Comparison of ENCODE assay signal across 9 mouse cellular contexts in genomic region chr11:97575075-97575474, GRCm38 (mm10). TPM values are rescaled to one million over a fixed set of nuclear protein-coding genes. Genes with fewer than 3 reads are reported as not detected.
DNase-seq lines count a peak whose midpoint lies in the region; ATAC-seq and TF ChIP-seq lines count a peak whose summit lies in the region.
"Had no signal": no experiment of that assay in that cellular context is flagged by ENCODE, and none has a peak within 500 bp of the region (broad histone marks: within the 10 kb centered on the region; RNA-seq: fewer than 3 reads in every experiment).

No protein-coding gene starts in this region.

- under 1% methylated on average over 57 of the region's 62 CpGs for WGBS in cerebellum, adult 2 months
- WGBS in kidney, postnatal 0 days, result 0% methylated on average over 18 of the region's 62 CpGs
- under 1% methylated on average over 34 of the region's 62 CpGs for WGBS in liver, embryonic 12.5 days (ENCODE audit: insufficient replicate concordance)
- under 1% methylated on average over 51 of the region's 62 CpGs for WGBS in neural tube, embryonic 12.5 days

- H3K9me3 ChIP-seq in kidney, postnatal 0 days (replicated peaks; ENCODE audit: low read length), result no peaks in the 10 kb centered on the region
- H3K9me3 ChIP-seq in liver, embryonic 12.5 days (replicated peaks), result no peaks in the 10 kb centered on the region
- H3K9me3 ChIP-seq in neural tube, embryonic 12.5 days, result no peaks in the 10 kb centered on the region

- H3K27me3 ChIP-seq in cerebellum, adult 2 months (ENCODE audit: control insufficient read depth, insufficient read depth, low read length), result no peaks in the 10 kb centered on the region
- peaks cover 18% of the 10 kb centered on the region for H3K27me3 ChIP-seq in kidney, postnatal 0 days (ENCODE audit: insufficient read depth, low read length)
- peaks cover 100% of the 10 kb centered on the region for H3K27me3 ChIP-seq in liver, embryonic 12.5 days (replicated peaks)
- peaks cover 47% of the 10 kb centered on the region for H3K27me3 ChIP-seq in neural tube, embryonic 12.5 days (replicated peaks)

- peak overlapping the region; percentile 100 for H3K4me2 ChIP-seq in kidney, postnatal 0 days (ENCODE audit: low read length)
- H3K4me2 ChIP-seq in liver, embryonic 12.5 days, result peak overlapping the region; percentile 93
- peak overlapping the region; percentile 83 for H3K4me2 ChIP-seq in neural tube, embryonic 12.5 days (replicated peaks)

- peak; percentile 50; the same call in 1 of the 2 replicates for TF ChIP-seq POLR2A in cerebellum, adult 2 months (IDR thresholded peaks at IDR 0.05; ENCODE audit: borderline replicate concordance, insufficient read depth, low read length)

- no peaks in the 10 kb centered on the region for H3K36me3 ChIP-seq in kidney, postnatal 0 days (ENCODE audit: insufficient read depth, low read length)
- no peaks in the 10 kb centered on the region for H3K36me3 ChIP-seq in liver, embryonic 12.5 days
- H3K36me3 ChIP-seq in neural tube, embryonic 12.5 days, result no peaks in the 10 kb centered on the region

- no peak for ATAC-seq in frontal cortex, adult (ENCODE audit: low TSS enrichment)
- ATAC-seq in kidney, postnatal 0 days (replicated peaks; ENCODE audit: low FRiP score, low read depth), result peak; percentile 47; the same call in 1 of the 2 replicates
- 0 out of 2 replicates have a peak, but pooled peaks have one; percentile 11 for ATAC-seq in liver, embryonic 12.5 days
- ATAC-seq in neural tube, embryonic 12.5 days (ENCODE audit: low FRiP score, low read depth), result peak; percentile 65

- H3K27ac ChIP-seq in cerebellum, adult 2 months (ENCODE audit: insufficient read depth, low read length), result peak overlapping the region; percentile 88; the same call in 1 of the 2 replicates
- peak overlapping the region; percentile 60 for H3K27ac ChIP-seq in kidney, postnatal 0 days
- no peak overlapping the region for H3K27ac ChIP-seq in liver, embryonic 12.5 days
- H3K27ac ChIP-seq in neural tube, embryonic 12.5 days, result peak overlapping the region; percentile 81
- H3K27ac ChIP-seq: macrophage had no signal

- peak overlapping the region; percentile 98 for H3K4me3 ChIP-seq in cerebellum, adult 2 months (replicated peaks; ENCODE audit: insufficient read depth, low read depth, low read length)
- H3K4me3 ChIP-seq in kidney, postnatal 0 days (replicated peaks; ENCODE audit: low read depth, low read length), result peak overlapping the region; percentile 62
- H3K4me3 ChIP-seq in liver, embryonic 12.5 days, result peak overlapping the region; percentile 61
- peak overlapping the region; percentile 59 for H3K4me3 ChIP-seq in neural tube, embryonic 12.5 days

- DNase-seq in frontal cortex, postnatal 14 days (ENCODE audit: low spot score in 2 of 2), result peak; percentile 64 to 68
- peak; percentile 90 to 91 for DNase-seq in cerebellum, adult 2 months
- DNase-seq in frontal cortex, postnatal 36 days (ENCODE audit: low spot score in 2 of 2), result peak; percentile 73 to 81
- no peak for DNase-seq in kidney, postnatal 0 days (ENCODE audit: low spot score)
- peak; percentile 37 for DNase-seq in yolk sac, embryonic 10.5 days (ENCODE audit: low spot score)

- H3K4me1 ChIP-seq in cerebellum, adult 2 months (ENCODE audit: control insufficient read depth, insufficient read depth, low read length), result peaks cover 26% of the 10 kb centered on the region
- H3K4me1 ChIP-seq in kidney, postnatal 0 days (replicated peaks; ENCODE audit: insufficient read depth, low read length), result 0 out of 2 replicates have a peak, but pooled peaks cover 10% of the 10 kb centered on the region
- H3K4me1 ChIP-seq in liver, embryonic 12.5 days, result peaks cover 20% of the 10 kb centered on the region
- H3K4me1 ChIP-seq in neural tube, embryonic 12.5 days, result peaks cover 65% of the 10 kb centered on the region

- H3K9ac ChIP-seq in kidney, postnatal 0 days (ENCODE audit: low read depth, low read length), result peak overlapping the region; percentile 67
- peak overlapping the region; percentile 41 for H3K9ac ChIP-seq in liver, embryonic 12.5 days
- peak overlapping the region; percentile 93 for H3K9ac ChIP-seq in neural tube, embryonic 12.5 days

- TF ChIP-seq CTCF in cerebellum, adult 2 months (IDR thresholded peaks at IDR 0.05; ENCODE audit: borderline replicate concordance, insufficient read depth, low read depth, low read length), result no peak
- no peak for TF ChIP-seq CTCF in kidney, postnatal 0 days (IDR thresholded peaks at IDR 0.05; ENCODE audit: low read depth)

RNA-seq across cellular contexts. Expression of gene Srcin1, which starts 0.9 kb away (rescaled TPM):
- polyA plus RNA-seq in cerebellum, adult 2 months (2012; rRNA removed), result 127 and 142 TPM in 2 replicates
- polyA plus RNA-seq in kidney, postnatal 0 days (2015; fragmentation: Nextera tagmentation; extraction: Ambion mirVana), result 0.59 and 0.70 TPM in 2 replicates
- 0.01 and 0.10 TPM in 2 replicates for polyA plus RNA-seq in liver, embryonic 12.5 days (2016; fragmentation: Nextera tagmentation; extraction: Ambion mirVana)
- polyA plus RNA-seq in neural tube, embryonic 12.5 days (2016; fragmentation: Nextera tagmentation; extraction: Ambion mirVana), result 6.4 and 7.9 TPM in 2 replicates

RNA-seq across cellular contexts. Expression of gene Epop, which starts 54.4 kb away (rescaled TPM):
- polyA plus RNA-seq in cerebellum, adult 2 months (2012; rRNA removed), result 4.1 and 5.4 TPM in 2 replicates
- 2.9 and 4.1 TPM in 2 replicates for polyA plus RNA-seq in kidney, postnatal 0 days (2015; fragmentation: Nextera tagmentation; extraction: Ambion mirVana)
- 3.6 and 4.1 TPM in 2 replicates for polyA plus RNA-seq in liver, embryonic 12.5 days (2016; fragmentation: Nextera tagmentation; extraction: Ambion mirVana)
- 13.6 and 15.1 TPM in 2 replicates for polyA plus RNA-seq in neural tube, embryonic 12.5 days (2016; fragmentation: Nextera tagmentation; extraction: Ambion mirVana)

Comparison
In these comparisons a context has a peak if more than half of its experiments do, and no peak if none do; other contexts are left out.
1. H3K9ac ChIP-seq: peak in every context shown above with its lines; median percentile 93 in neural tube, embryonic 12.5 days; 67 in kidney, postnatal 0 days; 41 in liver, embryonic 12.5 days.
2. RNA of gene Srcin1, which starts 0.9 kb away (polyA plus RNA-seq): 127 to 142 TPM in cerebellum, adult 2 months; 6.4 to 7.9 TPM in neural tube, embryonic 12.5 days, 0.59 to 0.70 TPM in kidney, postnatal 0 days and 0.01 to 0.10 TPM in liver, embryonic 12.5 days; every median in the first group is over 10 times any median in the second.
3. Peak in every context shown above with its lines, with median percentiles within 50 percentile points of each other: H3K4me3 ChIP-seq and H3K4me2 ChIP-seq.